Mouse (Mus musculus) ES-E14 (cell line): Measurements from ENCODE around the gene Orc2.

Experiments used
- CHD2 ChIP-seq: IDR thresholded peaks from 2 replicates; pipeline ENCODE4 v1.6.1; 2014; ENCODE audit warnings: mild to moderate bottlenecking, low read depth, low read length, inconsistent platforms
- HCFC1 ChIP-seq: IDR thresholded peaks from 2 replicates; pipeline ENCODE4 v1.6.1; 2012; ENCODE audit warnings: low read length, inconsistent platforms, borderline replicate concordance; ENCODE audit not compliant: insufficient read depth
- MAFK ChIP-seq: IDR thresholded peaks from 2 replicates; pipeline ENCODE4 v1.6.1; 2014; ENCODE audit warnings: mild to moderate bottlenecking, low read depth, low read length, inconsistent platforms; ENCODE audit not compliant: insufficient read depth
- ZC3H11A ChIP-seq: IDR thresholded peaks from 2 replicates; pipeline ENCODE4 v1.6.1; 2012; ENCODE audit warnings: low read depth, mild to moderate bottlenecking, inconsistent platforms, low read length, borderline replicate concordance
- ZNF384 ChIP-seq: IDR thresholded peaks from 2 replicates; pipeline ENCODE4 v1.6.1; 2012; ENCODE audit warnings: low read depth, low read length, inconsistent platforms

- TF ChIP-seq ZC3H11A (no peak), HCFC1 (no peak), CHD2 (no peak), MAFK (no peak), ZNF384 (no peak)
Measured at GRCm38 (mm10) chr1:58445861-58446260, 59.0 kb downstream of the Orc2 start.
